Mouse (Mus musculus) limb, embryonic 13.5 days (tissue): Measurements from ENCODE around the gene Lmcd1. TPM values are rescaled to one million over a fixed set of nuclear protein-coding genes. Genes with fewer than 3 reads are reported as not detected.

Experiments
- ATAC-seq: fragments of 200-750 bp; cut with Nextera tagmentation; 2 replicates; pipeline ENCODE4 v1.8.0; 2017; ENCODE audit warnings: low read depth, moderate number of reproducible peaks, moderate TSS enrichment; ENCODE audit not compliant: low FRiP score
- H3K27ac ChIP-seq: fragments of 300-500 bp; sonication (generic); 2 replicates; pipeline ENCODE4 v1.5.1; 2015; ENCODE audit warnings: inconsistent platforms, mild to moderate bottlenecking, moderate library complexity
- H3K27me3 ChIP-seq: fragments of 300-500 bp; sonication (generic); 2 replicates; pipeline ENCODE4 v1.6.1; 2015; ENCODE audit warnings: mild to moderate bottlenecking, inconsistent platforms
- H3K36me3 ChIP-seq: fragments of 300-500 bp; sonication (generic); 2 replicates; pipeline ENCODE4 v1.6.1; 2015; ENCODE audit warnings: inconsistent platforms, mild to moderate bottlenecking, moderate library complexity
- H3K4me1 ChIP-seq: fragments of 300-500 bp; sonication (generic); 2 replicates; pipeline ENCODE4 v1.6.1; 2015; ENCODE audit warnings: inconsistent platforms
- H3K4me2 ChIP-seq: fragments of 300-500 bp; sonication (generic); replicated peaks from 2 replicates; pipeline ENCODE4 v1.6.1; 2015; ENCODE audit warnings: inconsistent platforms, mild to moderate bottlenecking, moderate library complexity
- H3K4me3 ChIP-seq: fragments of 300-500 bp; sonication (generic); 2 replicates; pipeline ENCODE4 v1.5.1; 2015; ENCODE audit warnings: moderate library complexity, mild to moderate bottlenecking, inconsistent platforms
- H3K9ac ChIP-seq: fragments of 300-500 bp; sonication (generic); 2 replicates; pipeline ENCODE4 v1.6.1; 2015; ENCODE audit warnings: mild to moderate bottlenecking, inconsistent platforms
- H3K9me3 ChIP-seq: fragments of 300-500 bp; sonication (generic); 2 replicates; pipeline ENCODE4 v1.6.1; 2016; ENCODE audit warnings: inconsistent platforms
- WGBS: fragments of 180-500 bp; shearing (Covaris S2); methylation state at CpG from one replicate; pipeline ENCODE4 v1.1.7; 2015; 5-methylcytosine and 5-hydroxymethylcytosine counted together
- polyA plus RNA-seq: library from polyadenylated mRNA; unstranded; fragments of >200 nt; fragmentation: Nextera tagmentation; extraction: Ambion mirVana; gene quantifications from 2 replicates; pipeline ENCODE4 v1.2.1, GENCODE M21; 2015

The Lmcd1 gene
- polyA plus RNA-seq, 1 experiment from 2014 or later = 28.1 TPM

GRCm38 (mm10) chr6:112293320-112293719 lies 19.8 kb downstream of the Lmcd1 start:
- Histone ChIP-seq H3K4me1 (peaks cover 8% of the 10 kb centered on the region), H3K4me2 (no peak overlapping the region), H3K27ac (no peak overlapping the region), H3K27me3 (no peaks in the 10 kb centered on the region), H3K4me3 (no peak overlapping the region), H3K9me3 (no peaks in the 10 kb centered on the region), H3K36me3 (no peaks in the 10 kb centered on the region), H3K9ac (no peak overlapping the region)
- 19% methylated on average over 5 of the region's 5 CpGs for WGBS
- ATAC-seq = no peak

GRCm38 (mm10) chr6:112295269-112295668 lies 21.7 kb downstream of the Lmcd1 start:
- WGBS = 73% methylated on average over 3 of the region's 3 CpGs
- ATAC-seq = no peak
- Histone ChIP-seq H3K27ac (no peak overlapping the region), H3K4me1 (peaks cover 8% of the 10 kb centered on the region), H3K4me2 (no peak overlapping the region), H3K27me3 (no peaks in the 10 kb centered on the region), H3K4me3 (no peak overlapping the region), H3K36me3 (no peaks in the 10 kb centered on the region), H3K9ac (no peak overlapping the region), H3K9me3 (no peaks in the 10 kb centered on the region)

- no peaks in the 10 kb centered on the region for H3K9me3 ChIP-seq
- H3K36me3 ChIP-seq = no peaks in the 10 kb centered on the region
- WGBS = 85% methylated on average over 7 of the region's 7 CpGs
- no peak overlapping the region for H3K9ac ChIP-seq
- H3K27ac ChIP-seq = no peak overlapping the region
- peaks cover 26% of the 10 kb centered on the region for H3K4me1 ChIP-seq
- no peak for ATAC-seq
- no peak overlapping the region for H3K4me2 ChIP-seq
- H3K27me3 ChIP-seq = peaks cover 3% of the 10 kb centered on the region; the same call in 1 of the 2 replicates
- H3K4me3 ChIP-seq = no peak overlapping the region
Measured at GRCm38 (mm10) chr6:112300146-112300545, 26.6 kb downstream of the Lmcd1 start.

- H3K36me3 ChIP-seq = no peaks in the 10 kb centered on the region
- no peak overlapping the region for H3K9ac ChIP-seq
- H3K4me1 ChIP-seq = peaks cover 26% of the 10 kb centered on the region
- H3K27me3 ChIP-seq = peaks cover 3% of the 10 kb centered on the region; the same call in 1 of the 2 replicates
- no peak overlapping the region for H3K4me3 ChIP-seq
- no peak overlapping the region for H3K4me2 ChIP-seq
- no peak for ATAC-seq
- WGBS = 89% methylated on average over 1 of the region's 1 CpGs
- H3K9me3 ChIP-seq = no peaks in the 10 kb centered on the region
- H3K27ac ChIP-seq = no peak overlapping the region
Measured at GRCm38 (mm10) chr6:112300633-112301032, 27.1 kb downstream of the Lmcd1 start.

GRCm38 (mm10) chr6:112302248-112302647 lies 28.7 kb downstream of the Lmcd1 start:
- Histone ChIP-seq H3K4me2 (no peak overlapping the region), H3K36me3 (no peaks in the 10 kb centered on the region), H3K9me3 (no peaks in the 10 kb centered on the region), H3K4me1 (peaks cover 26% of the 10 kb centered on the region), H3K9ac (no peak overlapping the region), H3K27ac (no peak overlapping the region), H3K27me3 (peaks cover 3% of the 10 kb centered on the region; the same call in 1 of the 2 replicates), H3K4me3 (no peak overlapping the region)
- WGBS = 22% methylated on average over 7 of the region's 7 CpGs
- ATAC-seq = 0 out of 2 replicates have a peak, but pooled peaks have one; percentile 34

- Histone ChIP-seq H3K27ac (no peak overlapping the region), H3K9ac (no peak overlapping the region), H3K4me2 (no peak overlapping the region), H3K9me3 (no peaks in the 10 kb centered on the region), H3K4me1 (peaks cover 26% of the 10 kb centered on the region), H3K36me3 (no peaks in the 10 kb centered on the region), H3K27me3 (peaks cover 3% of the 10 kb centered on the region; the same call in 1 of the 2 replicates), H3K4me3 (no peak overlapping the region)
- 60% methylated on average over 9 of the region's 9 CpGs for WGBS
- ATAC-seq = no peak
Measured at GRCm38 (mm10) chr6:112302814-112303383, 29.3 kb downstream of the Lmcd1 start.

GRCm38 (mm10) chr6:112304751-112305150 lies 31.2 kb downstream of the Lmcd1 start:
- no peak overlapping the region for H3K4me3 ChIP-seq
- no peaks in the 10 kb centered on the region for H3K36me3 ChIP-seq
- no peak for ATAC-seq
- no peak overlapping the region for H3K9ac ChIP-seq
- H3K27me3 ChIP-seq = peaks cover 3% of the 10 kb centered on the region; the same call in 1 of the 2 replicates
- 0 out of 2 replicates have a peak overlapping the region, but pooled peaks have one; percentile 9 for H3K4me2 ChIP-seq
- no peak overlapping the region for H3K27ac ChIP-seq
- WGBS = 32% methylated on average over 8 of the region's 8 CpGs
- H3K9me3 ChIP-seq = no peaks in the 10 kb centered on the region
- peaks cover 36% of the 10 kb centered on the region for H3K4me1 ChIP-seq

DNA sequence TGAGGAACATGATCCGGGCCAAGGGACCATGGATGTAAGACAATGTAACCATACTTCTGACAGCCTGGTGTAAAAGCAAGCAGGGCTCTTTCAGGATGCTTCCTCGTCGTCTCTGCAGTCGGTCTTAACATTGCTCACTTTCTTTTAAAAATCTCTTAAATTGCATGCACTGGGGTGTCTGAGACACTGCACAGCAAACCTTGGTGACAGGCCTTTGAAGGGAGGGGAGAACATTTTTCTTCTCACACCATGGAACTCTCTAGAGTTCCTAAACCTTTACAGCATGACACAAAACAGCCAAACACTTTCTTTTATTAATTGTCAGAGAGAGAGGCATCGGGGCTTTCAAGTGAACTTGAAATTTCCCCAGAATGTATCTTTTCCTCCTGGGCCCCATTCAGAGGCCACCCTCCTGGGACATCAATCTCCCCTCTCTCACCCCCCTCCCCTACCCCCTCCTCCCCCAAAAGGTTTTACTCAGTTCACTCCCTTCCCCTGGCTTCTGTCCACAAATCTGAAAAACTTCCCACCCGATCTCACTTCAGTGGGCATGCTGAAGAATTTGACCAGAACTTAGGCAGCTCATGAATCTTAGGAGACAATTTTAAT lies 35.9 kb downstream of the Lmcd1 start:
- ATAC-seq = peak; percentile 45; the same call in 1 of the 2 replicates
- peaks cover 3% of the 10 kb centered on the region; the same call in 1 of the 2 replicates for H3K27me3 ChIP-seq
- H3K9ac ChIP-seq = no peak overlapping the region
- H3K27ac ChIP-seq = no peak overlapping the region; the same call in 1 of the 2 replicates
- no peak overlapping the region for H3K4me2 ChIP-seq
- WGBS = 29% methylated on average over 6 of the region's 6 CpGs
- H3K4me1 ChIP-seq = peaks cover 34% of the 10 kb centered on the region
- H3K36me3 ChIP-seq = no peaks in the 10 kb centered on the region
- no peaks in the 10 kb centered on the region for H3K9me3 ChIP-seq
- no peak overlapping the region for H3K4me3 ChIP-seq

DNA sequence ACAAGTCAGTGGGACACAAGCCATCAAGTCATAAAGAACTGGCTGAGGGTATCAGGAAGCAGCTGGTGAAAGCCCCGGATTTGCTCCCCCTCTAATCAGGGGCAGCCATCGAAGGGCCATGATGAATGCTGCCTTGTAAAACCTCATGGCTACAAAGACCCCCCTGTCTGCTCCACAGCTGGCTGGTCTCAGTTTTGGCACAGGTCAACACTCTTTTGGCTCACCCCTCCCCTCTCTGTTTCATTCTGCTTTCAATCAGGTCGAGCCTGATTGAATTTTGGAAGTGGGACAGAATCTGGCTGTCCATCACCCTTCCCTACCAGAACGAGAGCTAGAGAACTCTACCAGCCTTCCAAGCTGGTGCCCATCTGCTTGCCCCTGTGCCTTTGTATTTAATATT lies 37.8 kb downstream of the Lmcd1 start:
- WGBS = 10% methylated on average over 4 of the region's 4 CpGs
- Histone ChIP-seq H3K27ac (no peak overlapping the region), H3K4me1 (peaks cover 27% of the 10 kb centered on the region), H3K36me3 (peaks cover 5% of the 10 kb centered on the region; the same call in 1 of the 2 replicates), H3K9ac (no peak overlapping the region), H3K4me2 (no peak overlapping the region), H3K9me3 (no peaks in the 10 kb centered on the region), H3K27me3 (no peaks in the 10 kb centered on the region), H3K4me3 (no peak overlapping the region)
- peak; percentile 84 for ATAC-seq

DNA sequence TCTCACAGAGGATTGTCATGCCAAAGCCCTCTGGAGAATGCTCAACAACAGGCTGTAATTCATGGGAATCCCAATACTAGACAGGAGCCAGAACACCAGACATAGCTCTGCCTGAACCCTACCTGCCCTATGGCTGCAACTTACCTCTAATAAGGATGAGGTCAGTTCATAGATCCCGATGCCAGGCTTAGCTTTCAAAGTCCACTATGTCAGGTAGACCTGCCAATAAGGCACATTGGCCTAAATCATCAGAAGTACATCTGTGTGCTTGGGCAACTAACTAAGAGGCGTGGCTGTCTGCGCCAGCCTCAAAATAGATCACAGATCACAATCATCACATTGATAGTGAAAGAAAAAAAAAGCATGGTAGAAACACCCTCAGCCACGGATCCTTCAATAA lies 45.9 kb downstream of the Lmcd1 start:
- H3K9me3 ChIP-seq = no peaks in the 10 kb centered on the region
- H3K4me2 ChIP-seq = no peak overlapping the region
- no peaks in the 10 kb centered on the region for H3K27me3 ChIP-seq
- no peak overlapping the region for H3K9ac ChIP-seq
- no peak overlapping the region for H3K4me3 ChIP-seq
- H3K36me3 ChIP-seq = peaks cover 5% of the 10 kb centered on the region; the same call in 1 of the 2 replicates
- no peak overlapping the region for H3K27ac ChIP-seq
- H3K4me1 ChIP-seq = no peaks in the 10 kb centered on the region
- 90% methylated on average over 4 of the region's 4 CpGs for WGBS
- ATAC-seq = no peak

- Histone ChIP-seq H3K36me3 (peaks cover 2% of the 10 kb centered on the region; the same call in 1 of the 2 replicates), H3K27me3 (no peaks in the 10 kb centered on the region), H3K9ac (no peak overlapping the region), H3K27ac (no peak overlapping the region), H3K9me3 (no peaks in the 10 kb centered on the region), H3K4me3 (no peak overlapping the region), H3K4me1 (no peaks in the 10 kb centered on the region), H3K4me2 (no peak overlapping the region)
- ATAC-seq = no peak
- WGBS = 55% methylated on average over 5 of the region's 5 CpGs
Measured at GRCm38 (mm10) chr6:112320679-112321078, 47.1 kb downstream of the Lmcd1 start.

GRCm38 (mm10) chr6:112322916-112323315 lies 49.4 kb downstream of the Lmcd1 start:
- Histone ChIP-seq H3K4me1 (no peaks in the 10 kb centered on the region), H3K9me3 (no peaks in the 10 kb centered on the region), H3K9ac (no peak overlapping the region), H3K27me3 (no peaks in the 10 kb centered on the region), H3K36me3 (no peaks in the 10 kb centered on the region), H3K4me3 (no peak overlapping the region), H3K4me2 (no peak overlapping the region), H3K27ac (no peak overlapping the region)
- ATAC-seq = no peak
- WGBS = 85% methylated on average over 5 of the region's 5 CpGs
